Mouse (Mus musculus): ENCODE results near the gene Rgl1.

DNA sequence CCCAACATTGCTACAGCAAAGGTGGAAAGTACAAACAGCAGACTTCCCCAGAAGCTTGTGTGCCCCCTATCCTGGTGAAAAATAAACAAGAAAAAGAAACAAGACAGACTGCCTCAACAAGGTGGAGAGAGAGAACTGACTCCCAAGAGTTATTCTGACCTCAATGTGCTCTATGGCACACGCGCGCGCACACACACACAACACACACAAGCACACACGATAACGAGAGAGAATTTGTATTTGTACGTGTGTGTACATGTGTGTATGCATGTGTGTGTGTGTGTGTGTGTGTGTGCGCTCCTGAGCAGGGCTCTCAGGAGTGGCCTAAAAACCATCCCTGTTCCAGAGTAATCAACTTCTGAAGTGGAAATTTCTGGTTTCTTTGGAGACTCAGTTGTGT, 18.5 kb upstream of the Rgl1 start:
- TF ChIP-seq CTCF (IDR thresholded peaks at IDR 0.05; ENCODE audit: low read depth) (no peak), EP300 (IDR thresholded peaks at IDR 0.05; ENCODE audit: low read depth) (no peak)

Data from heart, postnatal 0 days (tissue).